Mouse (Mus musculus) limb, embryonic 10.5 days (tissue): ENCODE results near the gene Zfp652. TPM values are rescaled to one million over a fixed set of nuclear protein-coding genes. Genes with fewer than 3 reads are reported as not detected.
"Not testable (repeated sequence)": the region's sequence is repeated elsewhere in the genome, so short reads cannot be mapped to it uniquely, and the experiment has no call there.

Experiments
- DNase-seq: peaks from one replicate; pipeline ENCODE4 v3.0.0-alpha.2; 2017; ENCODE audit warnings: low spot score
- H3K27ac ChIP-seq: fragments of 300-500 bp; sonication (generic); 2 replicates; pipeline ENCODE4 v1.5.1; 2016; ENCODE audit warnings: mild to moderate bottlenecking
- H3K27me3 ChIP-seq: fragments of 300-500 bp; sonication (generic); 2 replicates; pipeline ENCODE4 v1.6.1; 2016; ENCODE audit warnings: low read depth, mild to moderate bottlenecking; ENCODE audit not compliant: poor library complexity, severe bottlenecking
- H3K36me3 ChIP-seq: fragments of 300-500 bp; sonication (generic); 2 replicates; pipeline ENCODE4 v1.6.1; 2016; ENCODE audit warnings: mild to moderate bottlenecking, moderate library complexity
- H3K4me1 ChIP-seq: fragments of 300-500 bp; sonication (generic); 2 replicates; pipeline ENCODE4 v1.6.1; 2016
- H3K4me3 ChIP-seq: fragments of 300-500 bp; sonication (generic); 2 replicates; pipeline ENCODE4 v1.5.1; 2016; ENCODE audit warnings: mild to moderate bottlenecking, moderate library complexity
- H3K9me3 ChIP-seq: fragments of 300-500 bp; sonication (generic); replicated peaks from 2 replicates; pipeline ENCODE4 v1.6.1; 2016; ENCODE audit warnings: mild to moderate bottlenecking
- WGBS: fragments of 180-500 bp; shearing (Covaris S2); methylation state at CpG from one replicate; pipeline ENCODE4 v1.1.7; 2016; 5-methylcytosine and 5-hydroxymethylcytosine counted together
- polyA plus RNA-seq: library from polyadenylated mRNA; unstranded; fragments of >200 nt; fragmentation: Nextera tagmentation; extraction: Ambion mirVana; gene quantifications from 2 replicates; pipeline ENCODE4 v1.2.1, GENCODE M21; 2016

Gene Zfp652
- polyA plus RNA-seq, 1 experiment from 2014 or later, result 21.5 TPM

DNA sequence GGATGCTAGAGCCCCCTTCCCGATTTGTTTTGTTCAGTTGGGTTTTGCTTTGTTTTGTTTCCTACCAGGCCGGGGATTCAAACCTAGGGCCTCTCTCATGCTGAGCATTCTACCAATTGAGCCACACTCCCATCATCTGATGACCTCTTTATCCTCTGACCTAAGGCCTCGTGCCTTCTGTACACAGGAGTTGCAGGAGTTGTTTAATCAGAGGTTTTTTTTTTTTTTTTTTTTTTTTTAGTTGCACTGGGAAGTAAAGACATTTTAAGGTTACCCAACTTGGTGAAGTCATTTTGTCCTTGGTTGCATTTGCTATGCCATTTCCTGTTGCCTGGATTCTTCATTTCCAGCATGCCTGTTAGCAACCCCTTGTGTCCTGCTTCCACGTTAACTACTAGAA lies 157.0 kb downstream of the Zfp652 start:
- Histone ChIP-seq H3K9me3 (no peaks in the 10 kb centered on the region), H3K4me1 (no peaks in the 10 kb centered on the region), H3K27me3 (no peaks in the 10 kb centered on the region), H3K27ac (no peak overlapping the region), H3K36me3 (no peaks in the 10 kb centered on the region), H3K4me3 (no peak overlapping the region)
- WGBS, result 72% methylated on average over 4 of the region's 4 CpGs
- DNase-seq, result no peak

DNA sequence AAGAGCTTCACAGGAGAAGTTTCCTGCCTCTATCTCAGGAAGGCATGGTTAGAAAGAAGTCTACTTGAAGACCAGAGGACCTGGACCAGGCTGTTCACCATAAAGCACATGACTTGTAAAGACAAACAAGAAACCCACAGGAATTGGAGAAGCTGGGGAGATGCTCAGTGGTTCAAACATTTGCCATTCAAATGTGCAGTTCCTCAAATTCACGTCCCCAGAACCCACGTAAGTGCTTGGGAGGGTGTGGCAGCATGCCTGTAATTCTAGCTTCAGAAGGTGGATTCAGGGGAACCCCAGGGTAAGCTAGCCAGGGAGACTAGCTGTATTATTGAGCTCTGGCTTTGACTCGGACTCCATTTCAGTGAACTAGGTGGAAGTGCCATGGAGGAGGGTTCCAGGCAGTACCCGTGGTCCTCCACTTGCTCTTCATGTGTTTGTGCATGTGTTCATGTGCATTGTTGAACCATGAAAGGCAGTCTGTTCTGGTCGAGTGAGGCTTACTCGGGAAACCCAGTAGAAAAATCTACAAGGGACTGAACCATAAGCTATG lies 157.5 kb downstream of the Zfp652 start:
- Histone ChIP-seq H3K4me3 (no peak overlapping the region), H3K36me3 (no peaks in the 10 kb centered on the region), H3K4me1 (no peaks in the 10 kb centered on the region), H3K9me3 (no peaks in the 10 kb centered on the region), H3K27ac (no peak overlapping the region), H3K27me3 (no peaks in the 10 kb centered on the region)
- DNase-seq, result no peak
- WGBS, result 80% methylated on average over 6 of the region's 6 CpGs

DNA sequence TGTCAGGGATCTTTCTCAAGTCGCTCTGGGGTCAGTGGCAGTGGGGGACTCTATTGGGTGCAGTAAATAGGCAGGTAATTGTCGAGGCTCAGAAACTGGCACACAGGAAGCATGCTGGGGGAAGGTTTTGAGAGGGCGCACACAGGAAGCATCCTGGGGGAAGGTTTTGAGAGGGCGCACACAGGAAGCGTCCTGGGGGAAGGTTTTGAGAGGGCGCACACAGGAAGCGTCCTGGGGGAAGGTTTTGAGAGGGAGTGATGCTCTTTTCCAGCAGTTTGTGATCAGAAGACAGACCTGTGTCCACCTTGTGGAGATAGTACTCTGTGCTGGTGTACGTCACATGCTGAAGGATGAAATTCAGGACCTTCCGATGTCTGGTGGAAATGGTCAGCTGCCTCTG lies 163.3 kb downstream of the Zfp652 start:
- Histone ChIP-seq H3K9me3 (no peaks in the 10 kb centered on the region), H3K4me3 (peak overlapping the region; percentile 28; the same call in 1 of the 2 replicates), H3K27ac (no peak overlapping the region), H3K36me3 (no peaks in the 10 kb centered on the region), H3K4me1 (peaks cover 7% of the 10 kb centered on the region; the same call in 1 of the 2 replicates), H3K27me3 (no peaks in the 10 kb centered on the region)
- DNase-seq, result no peak
- 32% methylated on average over 9 of the region's 9 CpGs for WGBS

DNA sequence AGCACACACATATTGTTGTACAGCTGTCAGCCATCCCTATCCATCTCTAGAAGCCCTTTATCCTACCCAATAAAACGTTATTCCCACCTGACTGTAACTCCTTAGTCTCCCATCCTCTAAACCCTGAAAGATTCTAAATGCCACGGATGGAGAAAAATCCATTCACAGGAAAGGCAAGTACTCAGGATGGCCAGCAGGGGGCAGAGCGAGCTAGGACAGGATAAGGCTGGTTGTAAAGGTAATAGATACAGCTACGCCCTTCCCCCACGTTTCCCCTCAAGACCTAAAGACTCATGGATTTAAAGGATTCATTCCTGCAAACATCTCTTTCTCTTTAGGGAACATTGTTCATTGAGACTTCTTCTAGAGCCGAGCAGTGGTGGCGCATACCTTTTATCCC lies 163.8 kb downstream of the Zfp652 start:
- Histone ChIP-seq H3K27me3 (0 out of 2 replicates have a peak, but pooled peaks cover 3% of the 10 kb centered on the region), H3K9me3 (no peaks in the 10 kb centered on the region), H3K4me1 (peaks cover 7% of the 10 kb centered on the region; the same call in 1 of the 2 replicates), H3K27ac (no peak overlapping the region), H3K36me3 (no peaks in the 10 kb centered on the region), H3K4me3 (peak overlapping the region; percentile 28; the same call in 1 of the 2 replicates)
- peak; percentile 85 for DNase-seq
- WGBS, result 26% methylated on average over 7 of the region's 7 CpGs

DNA sequence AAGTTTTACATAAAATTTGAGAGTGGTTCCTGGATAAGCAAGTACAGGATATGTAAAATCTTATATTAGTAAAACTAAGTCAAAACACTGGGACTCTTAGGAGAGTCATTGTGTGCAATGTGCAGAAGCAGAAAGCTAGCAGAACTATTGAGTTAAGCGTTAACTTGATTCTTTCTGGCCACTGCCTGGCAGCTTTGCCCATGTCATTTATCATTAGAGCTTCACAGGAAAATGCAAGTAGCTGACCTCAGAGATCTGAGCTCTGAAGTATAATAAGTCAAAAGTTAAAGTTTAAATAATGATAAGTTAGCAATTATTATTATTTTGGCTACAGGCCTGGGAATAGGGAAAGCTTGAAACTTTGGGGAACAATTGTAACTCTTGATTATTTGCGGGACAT lies 167.4 kb downstream of the Zfp652 start:
- H3K36me3 ChIP-seq, DNase-seq, H3K9me3 ChIP-seq, H3K4me1 ChIP-seq, H3K27me3 ChIP-seq, H3K27ac ChIP-seq, H3K4me3 ChIP-seq: not testable (repeated sequence)
- WGBS, result 85% methylated on average over 2 of the region's 2 CpGs

Other genes starting within 250 kb of the Zfp652 start
- 0.38 and 0.66 TPM in 2 replicates for gene Nxph3, start 198.1 kb upstream of the Zfp652 start, polyA plus RNA-seq
- 9.7 and 16.3 TPM in 2 replicates for gene Ngfr, start 124.9 kb upstream of the Zfp652 start, polyA plus RNA-seq
- 293 and 361 TPM in 2 replicates for gene Phb, start 45.7 kb upstream of the Zfp652 start, polyA plus RNA-seq
- gene B130006D01Rik, start 10.9 kb downstream of the Zfp652 start, polyA plus RNA-seq, result 2.3 TPM in 2 replicates
- gene Phospho1, start 111.8 kb downstream of the Zfp652 start, polyA plus RNA-seq, result not detected in 2 replicates
- 8.9 and 9.3 TPM in 2 replicates for gene Gngt2, start 124.5 kb downstream of the Zfp652 start, polyA plus RNA-seq
- gene Abi3, start 129.8 kb downstream of the Zfp652 start, polyA plus RNA-seq, result 4.0 and 4.4 TPM in 2 replicates
- gene B4galnt2, start 202.2 kb downstream of the Zfp652 start, polyA plus RNA-seq, result 0.10 TPM in 1 of 2 replicates, not detected in the other